Mouse (Mus musculus): ENCODE measurements at regions not wholly inside any gene's neighbourhood (a gene's known extent, or its start where the extent isn't known, plus 50 kb on each side); places are given as distances from the start of the nearest gene placed in this dataset.
A peak's percentile ranks its signal among the peaks of the same experiment; 100 is the strongest.
"Not testable (repeated sequence)": the region's sequence is repeated elsewhere in the genome, so short reads cannot be mapped to it uniquely, and the experiment has no call there.

DNA sequence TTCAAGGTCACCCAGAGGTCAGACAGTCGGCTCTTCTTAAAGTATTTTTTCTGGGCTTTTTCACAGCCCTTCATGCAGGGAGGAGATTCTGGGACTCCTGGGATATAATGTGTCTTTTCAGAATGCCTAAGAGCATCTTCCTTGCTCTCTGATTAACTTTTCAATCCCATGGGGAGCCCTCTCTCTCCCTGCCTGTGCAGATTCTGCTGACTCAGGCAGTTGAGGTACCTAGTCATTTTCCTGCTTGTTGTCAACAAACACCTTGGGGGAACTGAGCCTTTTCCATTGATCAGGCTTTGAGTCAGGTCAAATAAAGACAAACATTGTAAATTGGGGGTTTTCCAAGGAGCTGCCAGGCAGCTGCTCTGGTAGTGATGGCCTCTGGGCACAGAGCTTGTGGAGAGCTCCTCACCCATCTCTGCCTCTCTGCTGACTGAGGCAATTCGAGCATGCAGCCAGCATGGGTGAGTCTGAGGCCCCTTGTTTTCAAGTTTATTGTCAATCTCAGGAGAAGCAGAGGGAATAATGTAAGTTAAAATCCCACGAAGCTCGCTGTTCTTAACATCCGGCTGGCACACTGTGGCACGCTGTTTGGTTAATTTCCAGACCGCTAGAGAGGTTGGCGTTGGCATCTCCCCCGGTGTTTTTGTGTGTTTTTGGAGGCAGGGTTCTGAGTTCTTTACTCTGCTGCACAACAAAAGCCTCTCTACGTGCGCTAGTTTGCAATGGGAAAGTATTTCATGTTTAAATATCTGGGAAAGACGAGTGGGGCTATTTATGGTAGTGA lies 159.8 kb upstream of the Trpc7 start:
- H3K4me3 ChIP-seq (ENCODE audit: insufficient read depth, low read length), result no peak overlapping the region
- H3K4me1 ChIP-seq (ENCODE audit: control insufficient read depth, insufficient read depth, low read length), result peaks cover 5% of the 10 kb centered on the region; the same call in 1 of the 2 replicates
- TF ChIP-seq POLR2A (IDR thresholded peaks at IDR 0.05; ENCODE audit: extremely low read depth, insufficient read depth, low read length), result no peak
- TF ChIP-seq CTCF (IDR thresholded peaks at IDR 0.05; ENCODE audit: extremely low read depth, insufficient read depth, low read length), result no peak
- H3K27ac ChIP-seq (ENCODE audit: insufficient read depth, low read length), result no peak overlapping the region

DNA sequence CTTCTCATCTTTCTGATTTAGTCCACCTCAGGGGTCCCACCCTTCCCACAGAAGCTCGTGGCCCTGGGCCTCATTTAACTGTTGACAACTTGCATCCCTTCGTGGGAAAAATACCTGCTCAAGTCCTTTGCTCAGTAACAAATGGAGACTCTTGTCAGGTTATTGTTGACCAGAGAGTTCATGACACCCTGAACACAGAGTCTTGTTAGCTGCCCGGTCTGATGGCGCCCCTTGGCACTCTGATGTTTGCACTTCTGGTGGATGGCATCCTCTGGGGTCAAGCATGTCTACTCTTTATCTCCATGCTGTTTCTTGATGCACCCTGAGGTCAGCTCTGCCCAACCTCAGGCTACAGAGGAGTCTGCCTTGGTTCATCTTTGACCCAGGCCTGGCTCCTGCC lies 157.6 kb upstream of the Trpc7 start:
- peaks cover 5% of the 10 kb centered on the region; the same call in 1 of the 2 replicates for H3K4me1 ChIP-seq (ENCODE audit: control insufficient read depth, insufficient read depth, low read length)
- no peak overlapping the region for H3K4me3 ChIP-seq (ENCODE audit: insufficient read depth, low read length)
- TF ChIP-seq CTCF (IDR thresholded peaks at IDR 0.05; ENCODE audit: extremely low read depth, insufficient read depth, low read length) (no peak), POLR2A (IDR thresholded peaks at IDR 0.05; ENCODE audit: extremely low read depth, insufficient read depth, low read length) (no peak)
- no peak overlapping the region for H3K27ac ChIP-seq (ENCODE audit: insufficient read depth, low read length)

DNA sequence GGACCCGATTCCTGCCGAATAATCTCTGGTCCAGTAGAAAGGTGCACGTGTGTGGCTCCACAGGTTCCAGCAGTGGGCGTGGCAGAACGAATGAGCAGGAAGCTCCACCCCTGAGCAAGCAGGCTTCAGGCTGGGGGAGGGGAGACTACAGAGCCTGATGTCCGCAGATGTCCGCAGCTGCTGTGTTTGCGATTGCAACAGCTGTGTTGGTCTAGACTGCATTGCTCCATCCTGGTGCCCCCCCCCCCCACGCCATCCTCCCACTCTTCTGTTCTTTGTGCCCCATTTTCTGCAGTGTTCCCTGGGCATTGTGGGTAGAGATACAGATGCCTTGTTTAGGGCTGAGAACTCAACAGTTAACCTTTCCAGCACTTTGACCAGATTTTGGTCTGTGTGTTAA lies 150.3 kb upstream of the Trpc7 start:
- H3K27ac ChIP-seq (ENCODE audit: insufficient read depth, low read length); H3K4me1 ChIP-seq (ENCODE audit: control insufficient read depth, insufficient read depth, low read length); H3K4me3 ChIP-seq (ENCODE audit: insufficient read depth, low read length): not testable (repeated sequence)

DNA sequence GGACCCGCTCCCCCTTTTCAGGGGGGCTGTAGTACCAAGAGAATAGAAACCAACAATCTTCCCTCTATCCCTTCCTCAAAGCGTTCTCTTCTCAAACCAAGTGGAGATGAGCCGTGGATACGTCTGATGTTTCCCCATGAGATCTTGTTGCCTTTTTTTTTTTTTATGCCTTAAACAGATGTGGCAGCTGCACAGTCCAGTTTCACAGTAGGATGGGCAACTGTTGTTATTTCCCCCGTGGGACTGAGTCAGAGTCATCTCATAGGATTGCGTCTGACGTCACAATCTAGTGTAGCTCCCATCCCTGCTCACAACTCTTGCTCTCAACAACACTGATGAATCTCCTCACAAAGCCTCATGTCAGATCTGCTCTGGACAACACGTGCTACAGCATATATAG lies 148.7 kb upstream of the Trpc7 start:
- H3K27ac ChIP-seq (ENCODE audit: insufficient read depth, low read length), result no peak overlapping the region

DNA sequence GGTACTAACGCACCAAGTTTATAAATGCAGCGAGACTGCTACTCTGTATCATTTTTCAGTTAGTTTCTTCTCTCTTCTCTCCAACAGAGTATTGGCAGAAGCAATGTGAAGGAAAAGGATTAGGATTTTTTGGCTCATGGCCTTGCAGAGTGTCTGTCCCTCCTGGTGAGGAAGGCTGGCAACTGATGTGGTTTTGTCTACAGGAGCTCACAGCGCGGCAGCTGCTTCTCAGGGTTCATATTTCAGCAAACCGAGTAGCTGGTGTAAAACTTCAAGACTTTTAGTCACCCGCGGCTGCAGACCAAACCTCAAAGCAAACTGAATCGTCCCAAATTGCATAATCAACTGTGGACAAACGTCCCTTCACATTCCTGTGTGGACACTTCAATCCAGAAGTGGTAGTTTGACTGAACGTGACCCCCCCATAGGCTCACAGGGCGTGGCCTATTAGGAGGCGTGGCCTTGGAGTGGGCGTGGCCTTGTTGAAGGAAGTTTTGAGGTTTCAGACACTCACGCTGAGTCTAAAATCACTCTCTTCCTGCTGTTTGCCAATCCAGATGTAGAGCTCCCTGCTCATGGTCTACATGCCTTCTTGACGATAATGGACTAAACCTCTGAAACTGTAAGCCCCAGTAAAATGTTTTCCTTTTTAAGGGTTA lies 147.7 kb upstream of the Trpc7 start:
- Histone ChIP-seq H3K27ac (ENCODE audit: insufficient read depth, low read length) (no peak overlapping the region), H3K4me3 (ENCODE audit: insufficient read depth, low read length) (no peak overlapping the region), H3K4me1 (ENCODE audit: control insufficient read depth, insufficient read depth, low read length) (no peaks in the 10 kb centered on the region)
- TF ChIP-seq POLR2A (IDR thresholded peaks at IDR 0.05; ENCODE audit: extremely low read depth, insufficient read depth, low read length) (no peak), CTCF (IDR thresholded peaks at IDR 0.05; ENCODE audit: extremely low read depth, insufficient read depth, low read length) (no peak)

More for the DNA sequence above, 148.7 kb upstream of the Trpc7 start:
- Histone ChIP-seq H3K4me3 (ENCODE audit: insufficient read depth, low read length) (no peak overlapping the region), H3K4me1 (ENCODE audit: control insufficient read depth, insufficient read depth, low read length) (no peaks in the 10 kb centered on the region)
- no peak for TF ChIP-seq POLR2A (IDR thresholded peaks at IDR 0.05; ENCODE audit: extremely low read depth, insufficient read depth, low read length)

DNA sequence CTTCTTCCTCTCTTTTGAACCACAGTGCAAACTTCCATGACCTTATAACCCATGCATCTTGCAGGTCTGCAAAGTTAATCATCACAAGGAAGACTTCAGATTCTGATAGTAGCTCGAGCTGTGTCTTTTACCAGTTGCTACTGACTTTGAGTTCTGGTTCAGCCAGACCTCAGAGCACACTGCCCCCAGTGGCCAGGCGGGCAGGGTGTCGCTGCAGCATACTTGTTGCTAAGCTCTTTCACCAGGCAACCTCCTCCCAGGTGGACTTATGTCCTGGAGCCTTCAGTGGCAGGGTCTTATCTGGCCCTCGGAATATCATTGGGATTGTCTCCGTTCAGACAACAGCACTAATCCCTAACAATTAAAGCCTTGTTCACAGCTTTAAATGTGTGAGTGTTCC lies 146.7 kb upstream of the Trpc7 start:
- TF ChIP-seq CTCF (IDR thresholded peaks at IDR 0.05; ENCODE audit: extremely low read depth, insufficient read depth, low read length) (0 out of 2 replicates have a peak, but pooled peaks have one; percentile 15), POLR2A (IDR thresholded peaks at IDR 0.05; ENCODE audit: extremely low read depth, insufficient read depth, low read length) (no peak)
- H3K4me1 ChIP-seq (ENCODE audit: control insufficient read depth, insufficient read depth, low read length), result no peaks in the 10 kb centered on the region
- H3K27ac ChIP-seq (ENCODE audit: insufficient read depth, low read length), result no peak overlapping the region
- H3K4me3 ChIP-seq (ENCODE audit: insufficient read depth, low read length), result no peak overlapping the region

DNA sequence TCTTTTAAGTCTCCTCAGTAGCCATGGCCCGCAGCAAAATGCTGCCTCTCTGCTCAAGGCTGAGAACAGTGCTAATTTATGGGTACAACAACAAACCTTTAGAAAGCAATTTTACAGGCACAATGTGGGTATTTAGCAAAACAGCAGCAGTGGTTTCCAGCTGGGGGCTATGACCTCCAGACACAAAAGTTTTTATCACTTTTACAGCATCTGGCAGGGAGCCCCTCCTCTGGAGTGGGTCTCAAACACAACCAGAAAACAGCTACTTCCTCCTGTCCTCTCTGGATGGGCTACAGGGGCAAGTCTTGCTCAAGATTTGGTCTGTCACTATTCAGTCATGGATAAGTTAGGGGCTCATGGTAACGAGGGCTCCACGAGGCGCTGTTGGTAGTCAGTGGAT lies 137.1 kb upstream of the Trpc7 start:
- H3K4me3 ChIP-seq (ENCODE audit: insufficient read depth, low read length), result no peak overlapping the region

DNA sequence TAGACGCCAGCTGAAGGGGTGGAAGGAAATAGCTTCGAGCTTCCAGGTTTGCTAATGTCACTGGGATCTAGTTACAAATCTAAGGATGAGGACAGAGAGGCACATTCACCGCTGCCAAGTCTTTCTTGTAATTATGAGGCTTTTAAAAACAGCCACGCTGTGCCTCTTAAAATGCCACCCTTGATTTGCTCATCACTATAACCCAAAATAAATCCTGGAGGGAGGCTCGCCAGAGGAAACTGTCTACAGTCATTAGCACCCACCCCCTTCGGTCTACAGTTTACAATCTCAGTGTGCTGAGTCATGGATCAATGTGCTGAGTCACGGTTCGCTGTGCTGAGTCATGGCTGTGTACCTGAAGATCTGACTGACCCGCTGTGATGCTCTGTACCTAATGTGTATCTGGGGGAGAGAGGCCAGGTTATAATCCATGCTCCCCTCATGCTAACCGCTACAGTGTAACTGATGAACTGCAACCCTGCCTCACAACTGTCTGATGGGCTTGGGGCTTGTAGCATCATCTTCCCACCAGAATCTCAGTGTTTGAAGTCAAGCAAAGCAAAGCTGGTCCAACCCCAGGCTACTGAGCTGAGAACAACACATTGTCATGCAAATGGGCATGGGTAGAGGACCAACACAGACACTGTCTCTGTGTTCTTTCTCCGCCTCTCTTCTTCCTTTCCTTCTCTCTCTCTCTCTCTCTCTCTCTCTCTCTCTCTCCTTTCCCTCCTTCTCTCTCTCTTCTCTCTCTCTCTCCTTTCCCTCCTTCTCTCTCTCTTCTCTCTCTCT lies 122.0 kb upstream of the Trpc7 start:
- Histone ChIP-seq H3K4me3 (ENCODE audit: insufficient read depth, low read length) (no peak overlapping the region), H3K27ac (ENCODE audit: insufficient read depth, low read length) (no peak overlapping the region), H3K4me1 (ENCODE audit: control insufficient read depth, insufficient read depth, low read length) (peaks cover 3% of the 10 kb centered on the region)
- TF ChIP-seq CTCF (IDR thresholded peaks at IDR 0.05; ENCODE audit: extremely low read depth, insufficient read depth, low read length) (no peak), POLR2A (IDR thresholded peaks at IDR 0.05; ENCODE audit: extremely low read depth, insufficient read depth, low read length) (no peak)

More for the DNA sequence above, 137.1 kb upstream of the Trpc7 start:
- Histone ChIP-seq H3K4me1 (ENCODE audit: control insufficient read depth, insufficient read depth, low read length) (no peaks in the 10 kb centered on the region), H3K27ac (ENCODE audit: insufficient read depth, low read length) (no peak overlapping the region)
- TF ChIP-seq POLR2A (IDR thresholded peaks at IDR 0.05; ENCODE audit: extremely low read depth, insufficient read depth, low read length) (no peak), CTCF (IDR thresholded peaks at IDR 0.05; ENCODE audit: extremely low read depth, insufficient read depth, low read length) (no peak)

DNA sequence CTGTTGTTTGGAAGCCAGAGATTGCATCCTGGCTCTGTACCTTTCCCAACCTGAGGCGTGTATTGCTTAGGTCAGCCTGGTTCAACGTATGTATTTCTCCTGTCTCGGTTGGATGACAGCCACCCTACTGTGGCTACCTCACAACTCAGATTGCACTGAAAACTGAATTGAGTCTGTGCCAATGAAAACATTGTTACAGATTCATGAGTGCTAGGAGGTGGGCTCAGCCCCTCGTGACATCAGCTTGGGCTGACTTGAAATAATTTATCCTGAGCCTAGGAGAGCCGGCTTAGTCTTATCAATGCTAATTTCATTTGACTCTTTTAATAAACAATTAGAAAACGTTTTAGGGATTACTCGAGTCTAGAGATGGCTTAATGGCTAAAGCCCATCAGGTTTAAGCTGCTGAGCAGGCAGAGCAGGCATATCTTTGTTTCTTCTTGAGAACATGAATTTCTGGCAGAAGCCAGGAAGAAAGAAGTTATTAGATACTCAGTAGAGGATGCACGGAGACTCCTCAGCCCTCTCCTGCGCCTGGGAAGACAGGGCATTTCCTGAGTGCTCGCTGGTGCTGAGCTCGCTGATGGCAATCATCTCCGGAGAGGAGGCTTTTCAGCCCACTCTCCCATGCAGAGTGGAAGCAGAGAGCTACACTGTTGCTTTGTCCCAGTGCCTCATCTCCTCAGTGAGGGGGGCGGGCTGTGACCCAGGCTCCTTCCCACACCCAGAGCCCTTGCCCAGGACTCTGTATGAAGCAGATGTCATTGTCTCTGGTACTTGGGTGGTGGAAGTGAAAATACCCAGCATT lies 120.9 kb upstream of the Trpc7 start:
- no peak overlapping the region for H3K4me3 ChIP-seq (ENCODE audit: insufficient read depth, low read length)
- no peak for TF ChIP-seq POLR2A (IDR thresholded peaks at IDR 0.05; ENCODE audit: extremely low read depth, insufficient read depth, low read length)
- TF ChIP-seq CTCF (IDR thresholded peaks at IDR 0.05; ENCODE audit: extremely low read depth, insufficient read depth, low read length), result no peak
- H3K27ac ChIP-seq (ENCODE audit: insufficient read depth, low read length), result no peak overlapping the region
- peaks cover 3% of the 10 kb centered on the region for H3K4me1 ChIP-seq (ENCODE audit: control insufficient read depth, insufficient read depth, low read length)

DNA sequence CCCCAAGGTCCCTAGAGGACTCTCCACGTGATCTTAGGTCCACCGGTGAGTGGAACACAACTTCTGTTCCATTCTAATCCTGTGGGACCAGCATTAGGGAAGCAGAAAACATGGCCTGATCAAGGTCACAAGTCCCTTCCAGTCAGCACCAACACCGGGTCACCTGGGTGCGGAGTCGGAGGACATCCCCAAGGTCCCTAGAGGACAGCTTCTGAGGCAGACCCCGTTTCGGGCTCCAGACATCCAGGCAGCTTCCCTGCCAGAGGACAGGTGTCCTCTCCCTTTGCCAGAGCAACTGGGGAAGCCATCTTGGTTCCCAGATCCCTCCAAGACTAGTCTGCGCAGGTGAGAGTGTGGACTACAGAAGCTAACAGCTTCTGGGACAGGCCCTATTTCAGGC lies 111.4 kb upstream of the Trpc7 start:
- H3K27ac ChIP-seq (ENCODE audit: insufficient read depth, low read length); H3K4me3 ChIP-seq (ENCODE audit: insufficient read depth, low read length); H3K4me1 ChIP-seq (ENCODE audit: control insufficient read depth, insufficient read depth, low read length): not testable (repeated sequence)

Data from cortical plate, adult 2 months (tissue).